Mouse (Mus musculus): Measurements from ENCODE around the gene Olfr1371.

GRCm38 (mm10) chr11:52227053-52227452, 13.3 kb upstream of the Olfr1371 start:
- TF ChIP-seq CTCF (IDR thresholded peaks at IDR 0.05; ENCODE audit: low read depth) (no peak), EP300 (optimal IDR thresholded peaks at IDR 0.05) (no peak)

Measured in stomach, postnatal 0 days (tissue).